Mouse (Mus musculus): ENCODE data around the gene Ssh2. TPM values are rescaled to one million over a fixed set of nuclear protein-coding genes. Genes with fewer than 3 reads are reported as not detected.

The Ssh2 gene
- polyA plus RNA-seq, 1 experiment from 2014 or later, result 14.3 TPM

DNA sequence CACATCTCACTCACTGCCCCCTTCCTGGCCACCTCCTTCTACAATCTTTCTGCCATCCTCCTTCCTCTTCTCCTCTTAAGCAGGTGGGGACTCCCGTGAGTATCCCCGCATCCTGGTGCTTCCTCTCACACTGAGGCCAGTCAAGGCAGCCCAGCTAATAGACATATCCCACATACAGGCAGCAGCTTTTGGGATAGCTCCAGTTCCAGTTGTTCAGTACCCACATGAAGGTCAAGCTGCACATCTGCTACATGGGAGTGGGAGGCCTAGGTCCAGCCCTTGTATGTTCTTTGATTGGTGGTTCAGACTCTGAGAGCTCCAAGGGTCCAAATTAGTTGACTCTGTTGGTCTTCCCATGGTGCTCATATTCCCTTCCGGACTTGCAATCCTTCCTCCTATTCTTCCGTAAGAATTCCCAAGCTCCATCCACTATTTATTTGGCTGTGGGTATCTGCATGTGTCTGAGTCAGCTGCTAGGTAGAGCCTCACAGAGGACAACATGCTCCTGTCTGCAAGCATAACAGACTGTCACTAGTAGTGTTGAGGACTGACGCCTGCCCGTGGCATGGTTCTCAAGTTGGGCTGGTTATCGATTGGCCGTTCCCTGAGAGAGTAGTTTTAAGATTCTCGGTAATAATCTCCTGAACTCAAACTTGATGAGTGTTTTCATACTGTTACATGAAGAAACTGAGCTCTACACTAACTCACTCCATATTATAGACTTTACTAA lies 151.6 kb downstream of the Ssh2 start:
- H3K36me3 ChIP-seq (ENCODE audit: control insufficient read depth, insufficient read depth, low read length), result no peaks in the 10 kb centered on the region
- H3K4me1 ChIP-seq (ENCODE audit: control insufficient read depth, insufficient read depth, low read length), result no peaks in the 10 kb centered on the region
- H3K4me2 ChIP-seq (ENCODE audit: low read depth), result no peak overlapping the region
- H3K9ac ChIP-seq (ENCODE audit: low read length), result no peak overlapping the region
- H3K27ac ChIP-seq (ENCODE audit: low read depth, low read length), result no peak overlapping the region
- WGBS, result 93% methylated on average over 9 of the region's 9 CpGs
- ATAC-seq (ENCODE audit: insufficient read depth, low FRiP score, low TSS enrichment) (no peak), DNase-seq (ENCODE audit: low spot score) (no peak)
- H3K9me3 ChIP-seq (ENCODE audit: control insufficient read depth, low read length), result no peaks in the 10 kb centered on the region
- no peak overlapping the region for H3K4me3 ChIP-seq (ENCODE audit: low read depth, low read length)
- H3K27me3 ChIP-seq (ENCODE audit: control insufficient read depth, insufficient read depth, low read length), result no peaks in the 10 kb centered on the region

- Histone ChIP-seq H3K27me3 (ENCODE audit: control insufficient read depth, insufficient read depth, low read length) (no peaks in the 10 kb centered on the region), H3K9me3 (ENCODE audit: control insufficient read depth, low read length) (no peaks in the 10 kb centered on the region), H3K36me3 (ENCODE audit: control insufficient read depth, insufficient read depth, low read length) (no peaks in the 10 kb centered on the region), H3K4me2 (ENCODE audit: low read depth) (no peak overlapping the region), H3K9ac (ENCODE audit: low read length) (no peak overlapping the region), H3K27ac (ENCODE audit: low read depth, low read length) (no peak overlapping the region), H3K4me1 (ENCODE audit: control insufficient read depth, insufficient read depth, low read length) (no peaks in the 10 kb centered on the region), H3K4me3 (ENCODE audit: low read depth, low read length) (no peak overlapping the region)
- WGBS, result 74% methylated on average over 2 of the region's 2 CpGs
- ATAC-seq (ENCODE audit: insufficient read depth, low FRiP score, low TSS enrichment) (no peak), DNase-seq (ENCODE audit: low spot score) (no peak)
These were observed 153.2 kb downstream of the Ssh2 start for GRCm38 (mm10) chr11:77369188-77369840.

DNA sequence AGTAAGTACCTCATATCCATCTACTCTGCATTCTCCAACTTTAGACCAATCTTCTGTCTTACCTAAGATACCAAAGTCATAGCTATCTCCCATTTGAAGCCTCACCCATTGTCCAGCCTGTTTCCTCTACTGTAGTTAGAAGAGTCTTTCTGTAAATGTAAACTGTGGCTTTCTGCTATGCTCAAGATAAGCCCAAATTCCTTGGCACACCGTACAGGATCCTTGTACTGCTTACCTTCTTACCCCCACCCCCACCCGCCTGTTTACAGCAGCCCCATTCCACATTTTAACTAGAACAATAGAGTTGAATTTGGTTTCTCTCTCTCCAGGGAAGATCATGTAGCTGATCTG lies 153.7 kb downstream of the Ssh2 start:
- WGBS, result 80% methylated on average over 2 of the region's 2 CpGs
- ATAC-seq (ENCODE audit: insufficient read depth, low FRiP score, low TSS enrichment) (no peak), DNase-seq (ENCODE audit: low spot score) (no peak)
- H3K4me2 ChIP-seq (ENCODE audit: low read depth), result no peak overlapping the region
- no peaks in the 10 kb centered on the region for H3K4me1 ChIP-seq (ENCODE audit: control insufficient read depth, insufficient read depth, low read length)
- no peaks in the 10 kb centered on the region for H3K9me3 ChIP-seq (ENCODE audit: control insufficient read depth, low read length)
- no peak overlapping the region for H3K4me3 ChIP-seq (ENCODE audit: low read depth, low read length)
- no peaks in the 10 kb centered on the region for H3K36me3 ChIP-seq (ENCODE audit: control insufficient read depth, insufficient read depth, low read length)
- no peak overlapping the region for H3K27ac ChIP-seq (ENCODE audit: low read depth, low read length)
- H3K9ac ChIP-seq (ENCODE audit: low read length), result no peak overlapping the region
- H3K27me3 ChIP-seq (ENCODE audit: control insufficient read depth, insufficient read depth, low read length), result no peaks in the 10 kb centered on the region

GRCm38 (mm10) chr11:77371088-77371487 lies 155.0 kb downstream of the Ssh2 start:
- H3K9me3 ChIP-seq (ENCODE audit: control insufficient read depth, low read length), result no peaks in the 10 kb centered on the region
- no peak overlapping the region for H3K27ac ChIP-seq (ENCODE audit: low read depth, low read length)
- H3K9ac ChIP-seq (ENCODE audit: low read length), result no peak overlapping the region
- H3K36me3 ChIP-seq (ENCODE audit: control insufficient read depth, insufficient read depth, low read length), result no peaks in the 10 kb centered on the region
- H3K27me3 ChIP-seq (ENCODE audit: control insufficient read depth, insufficient read depth, low read length), result no peaks in the 10 kb centered on the region
- ATAC-seq (ENCODE audit: insufficient read depth, low FRiP score, low TSS enrichment), result no peak
- 87% methylated on average over 3 of the region's 3 CpGs for WGBS
- no peak overlapping the region for H3K4me3 ChIP-seq (ENCODE audit: low read depth, low read length)
- no peak for DNase-seq (ENCODE audit: low spot score)
- H3K4me2 ChIP-seq (ENCODE audit: low read depth), result no peak overlapping the region
- no peaks in the 10 kb centered on the region for H3K4me1 ChIP-seq (ENCODE audit: control insufficient read depth, insufficient read depth, low read length)

GRCm38 (mm10) chr11:77371696-77372095 lies 155.6 kb downstream of the Ssh2 start:
- DNase-seq (ENCODE audit: low spot score) (no peak), ATAC-seq (ENCODE audit: insufficient read depth, low FRiP score, low TSS enrichment) (no peak)
- H3K4me3 ChIP-seq (ENCODE audit: low read depth, low read length), result no peak overlapping the region
- H3K9me3 ChIP-seq (ENCODE audit: control insufficient read depth, low read length), result no peaks in the 10 kb centered on the region
- no peaks in the 10 kb centered on the region for H3K4me1 ChIP-seq (ENCODE audit: control insufficient read depth, insufficient read depth, low read length)
- H3K27ac ChIP-seq (ENCODE audit: low read depth, low read length), result no peak overlapping the region
- H3K4me2 ChIP-seq (ENCODE audit: low read depth), result no peak overlapping the region
- no peaks in the 10 kb centered on the region for H3K36me3 ChIP-seq (ENCODE audit: control insufficient read depth, insufficient read depth, low read length)
- H3K9ac ChIP-seq (ENCODE audit: low read length), result no peak overlapping the region
- no peaks in the 10 kb centered on the region for H3K27me3 ChIP-seq (ENCODE audit: control insufficient read depth, insufficient read depth, low read length)

DNA sequence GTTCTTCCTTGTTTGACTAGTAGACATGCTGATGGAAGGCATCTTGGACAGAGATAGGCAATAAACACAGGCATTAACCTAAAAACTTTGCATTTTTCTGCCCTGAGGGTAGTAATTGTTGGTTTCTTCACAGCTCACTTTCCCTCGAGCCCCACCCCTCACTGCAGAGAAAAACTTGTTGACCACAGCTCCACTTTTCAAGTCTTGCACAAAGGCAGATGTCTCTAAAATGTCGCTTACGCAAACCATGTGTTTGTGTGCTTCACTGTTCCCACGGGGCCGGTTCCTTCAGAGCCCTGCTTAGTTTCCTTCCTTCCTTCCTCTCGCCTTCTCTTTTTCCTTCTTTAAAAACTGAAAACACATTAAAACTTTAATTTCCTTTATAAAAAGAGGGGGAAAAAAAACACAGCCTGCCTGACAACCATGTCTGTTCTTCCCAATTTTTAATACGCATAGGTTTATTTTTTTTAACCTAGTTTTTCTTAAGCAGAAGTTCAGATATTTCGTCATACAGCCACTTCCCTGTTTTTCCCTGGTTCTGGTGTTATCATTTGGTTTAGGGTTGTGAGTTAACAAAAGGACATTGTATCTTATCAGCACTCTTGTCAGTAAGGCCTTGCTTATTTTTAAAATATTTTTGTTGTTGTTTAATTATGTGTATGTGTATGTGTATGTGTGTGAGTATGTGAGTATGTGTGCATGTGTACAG lies 156.3 kb downstream of the Ssh2 start:
- H3K36me3 ChIP-seq (ENCODE audit: control insufficient read depth, insufficient read depth, low read length), result no peaks in the 10 kb centered on the region
- H3K27ac ChIP-seq (ENCODE audit: low read depth, low read length), result no peak overlapping the region
- 66% methylated on average over 8 of the region's 8 CpGs for WGBS
- DNase-seq (ENCODE audit: low spot score) (no peak), ATAC-seq (ENCODE audit: insufficient read depth, low FRiP score, low TSS enrichment) (no peak)
- H3K4me3 ChIP-seq (ENCODE audit: low read depth, low read length), result no peak overlapping the region
- no peaks in the 10 kb centered on the region for H3K27me3 ChIP-seq (ENCODE audit: control insufficient read depth, insufficient read depth, low read length)
- H3K4me1 ChIP-seq (ENCODE audit: control insufficient read depth, insufficient read depth, low read length), result no peaks in the 10 kb centered on the region
- H3K9me3 ChIP-seq (ENCODE audit: control insufficient read depth, low read length), result no peaks in the 10 kb centered on the region
- no peak overlapping the region for H3K9ac ChIP-seq (ENCODE audit: low read length)
- no peak overlapping the region for H3K4me2 ChIP-seq (ENCODE audit: low read depth)

DNA sequence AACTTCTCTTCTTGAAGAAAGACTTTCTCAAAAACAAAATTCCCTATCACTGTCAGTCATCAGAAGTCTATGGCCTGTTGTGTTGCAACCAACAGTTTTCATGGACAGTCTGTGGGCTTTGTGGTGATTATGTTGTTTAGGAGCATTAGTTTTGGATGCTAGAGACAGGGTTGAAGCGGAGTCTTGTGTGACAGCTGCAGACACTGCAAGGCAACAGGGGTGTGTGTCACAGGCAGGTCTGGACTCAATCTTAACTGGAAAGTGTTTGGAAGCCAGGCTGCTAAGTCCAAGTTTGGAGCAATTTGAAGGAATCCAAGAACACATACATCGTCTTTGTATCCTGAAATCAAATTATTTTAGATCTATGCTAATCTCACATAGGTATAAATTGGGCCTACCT lies 162.5 kb downstream of the Ssh2 start:
- Histone ChIP-seq H3K4me3 (ENCODE audit: low read depth, low read length) (no peak overlapping the region), H3K27me3 (ENCODE audit: control insufficient read depth, insufficient read depth, low read length) (no peaks in the 10 kb centered on the region), H3K9me3 (ENCODE audit: control insufficient read depth, low read length) (no peaks in the 10 kb centered on the region), H3K9ac (ENCODE audit: low read length) (no peak overlapping the region), H3K4me1 (ENCODE audit: control insufficient read depth, insufficient read depth, low read length) (no peaks in the 10 kb centered on the region), H3K36me3 (ENCODE audit: control insufficient read depth, insufficient read depth, low read length) (no peaks in the 10 kb centered on the region), H3K4me2 (ENCODE audit: low read depth) (no peak overlapping the region), H3K27ac (ENCODE audit: low read depth, low read length) (no peak overlapping the region)
- DNase-seq (ENCODE audit: low spot score), result no peak
- WGBS, result 91% methylated on average over 2 of the region's 2 CpGs
- no peak for ATAC-seq (ENCODE audit: insufficient read depth, low FRiP score, low TSS enrichment)

- DNase-seq (ENCODE audit: low spot score) (no peak), ATAC-seq (ENCODE audit: insufficient read depth, low FRiP score, low TSS enrichment) (no peak)
- Histone ChIP-seq H3K4me2 (ENCODE audit: low read depth) (no peak overlapping the region), H3K4me3 (ENCODE audit: low read depth, low read length) (no peak overlapping the region), H3K27ac (ENCODE audit: low read depth, low read length) (no peak overlapping the region), H3K4me1 (ENCODE audit: control insufficient read depth, insufficient read depth, low read length) (no peaks in the 10 kb centered on the region), H3K9ac (ENCODE audit: low read length) (no peak overlapping the region), H3K27me3 (ENCODE audit: control insufficient read depth, insufficient read depth, low read length) (no peaks in the 10 kb centered on the region), H3K36me3 (ENCODE audit: control insufficient read depth, insufficient read depth, low read length) (no peaks in the 10 kb centered on the region), H3K9me3 (ENCODE audit: control insufficient read depth, low read length) (no peaks in the 10 kb centered on the region)
- 91% methylated on average over 3 of the region's 3 CpGs for WGBS
These were observed 165.1 kb downstream of the Ssh2 start for GRCm38 (mm10) chr11:77381174-77381573.

- Histone ChIP-seq H3K4me3 (ENCODE audit: low read depth, low read length) (no peak overlapping the region), H3K27me3 (ENCODE audit: control insufficient read depth, insufficient read depth, low read length) (no peaks in the 10 kb centered on the region), H3K9me3 (ENCODE audit: control insufficient read depth, low read length) (no peaks in the 10 kb centered on the region), H3K9ac (ENCODE audit: low read length) (no peak overlapping the region), H3K4me2 (ENCODE audit: low read depth) (no peak overlapping the region), H3K36me3 (ENCODE audit: control insufficient read depth, insufficient read depth, low read length) (no peaks in the 10 kb centered on the region), H3K4me1 (ENCODE audit: control insufficient read depth, insufficient read depth, low read length) (no peaks in the 10 kb centered on the region), H3K27ac (ENCODE audit: low read depth, low read length) (no peak overlapping the region)
- WGBS, result 84% methylated on average over 3 of the region's 3 CpGs
- ATAC-seq (ENCODE audit: insufficient read depth, low FRiP score, low TSS enrichment) (no peak), DNase-seq (ENCODE audit: low spot score) (no peak)
These were observed 168.1 kb downstream of the Ssh2 start for GRCm38 (mm10) chr11:77384151-77384550.

Data from neural tube, embryonic 11.5 days (tissue).